Mouse (Mus musculus): Measurements from ENCODE around the gene Mgat4e. TPM values are rescaled to one million over a fixed set of nuclear protein-coding genes. Genes with fewer than 3 reads are reported as not detected.

Mgat4e gene
- not detected for polyA plus RNA-seq (2014; fragmentation: Illumina TruSeq; extraction: RNeasy Lipid Tissue Mini Kit (QIAGEN cat#74804); ENCODE audit: low read depth, low replicate concordance)

GRCm38 (mm10) chr1:134549632-134550132 is at the start of gene Mgat4e:
TSS of gene Mgat4e (minus strand) at chr1:134549682.

GRCm38 (mm10) chr1:134559976-134560375 is 10.5 kb upstream of the Mgat4e start, which contains the start of gene Kdm5b:
TSS of gene Kdm5b (plus strand) at chr1:134560171.

GRCm38 (mm10) chr1:134494428-134495215 is 54.9 kb downstream of the Mgat4e start, which contains the start of gene Rabif:
TSS of gene Rabif (plus strand) at chr1:134494648.

Other genes starting within 250 kb of the Mgat4e start
- gene Ppfia4, start 216.8 kb downstream of the Mgat4e start, polyA plus RNA-seq (2014; fragmentation: Illumina TruSeq; extraction: RNeasy Lipid Tissue Mini Kit (QIAGEN cat#74804); ENCODE audit: low read depth, low replicate concordance) = not detected
- gene Tmem183a, start 187.7 kb downstream of the Mgat4e start, polyA plus RNA-seq (2014; fragmentation: Illumina TruSeq; extraction: RNeasy Lipid Tissue Mini Kit (QIAGEN cat#74804); ENCODE audit: low read depth, low replicate concordance) = 87.0 TPM
- gene 4933406M09Rik, start 163.7 kb downstream of the Mgat4e start, polyA plus RNA-seq (2014; fragmentation: Illumina TruSeq; extraction: RNeasy Lipid Tissue Mini Kit (QIAGEN cat#74804); ENCODE audit: low read depth, low replicate concordance) = not detected
- gene Cyb5r1, start 144.1 kb downstream of the Mgat4e start, polyA plus RNA-seq (2014; fragmentation: Illumina TruSeq; extraction: RNeasy Lipid Tissue Mini Kit (QIAGEN cat#74804); ENCODE audit: low read depth, low replicate concordance) = 16.9 TPM
- gene Adipor1, start 134.3 kb downstream of the Mgat4e start, polyA plus RNA-seq (2014; fragmentation: Illumina TruSeq; extraction: RNeasy Lipid Tissue Mini Kit (QIAGEN cat#74804); ENCODE audit: low read depth, low replicate concordance) = 47.0 TPM
- gene Klhl12, start 94.2 kb downstream of the Mgat4e start, polyA plus RNA-seq (2014; fragmentation: Illumina TruSeq; extraction: RNeasy Lipid Tissue Mini Kit (QIAGEN cat#74804); ENCODE audit: low read depth, low replicate concordance) = 23.4 TPM
- gene Rabif, start 55.0 kb downstream of the Mgat4e start, polyA plus RNA-seq (2014; fragmentation: Illumina TruSeq; extraction: RNeasy Lipid Tissue Mini Kit (QIAGEN cat#74804); ENCODE audit: low read depth, low replicate concordance) = 33.3 TPM
- gene Kdm5b, start 10.5 kb upstream of the Mgat4e start, polyA plus RNA-seq (2014; fragmentation: Illumina TruSeq; extraction: RNeasy Lipid Tissue Mini Kit (QIAGEN cat#74804); ENCODE audit: low read depth, low replicate concordance) = 11.5 TPM
- not detected for gene Syt2, start 97.0 kb upstream of the Mgat4e start, polyA plus RNA-seq (2014; fragmentation: Illumina TruSeq; extraction: RNeasy Lipid Tissue Mini Kit (QIAGEN cat#74804); ENCODE audit: low read depth, low replicate concordance)

Data from kidney, adult 10 weeks (tissue).